Mouse (Mus musculus) heart, embryonic 14.5 days (tissue): ENCODE measurements at regions not wholly inside any gene's neighbourhood (a gene's known extent, or its start where the extent isn't known, plus 50 kb on each side); places are given as distances from the start of the nearest gene placed in this dataset.

Source experiments
- ATAC-seq: fragments of 200-750 bp; cut with Nextera tagmentation; 2 replicates; pipeline ENCODE4 v1.8.0; 2017; ENCODE audit warnings: low read depth, moderate TSS enrichment; ENCODE audit not compliant: insufficient number of reproducible peaks, insufficient read depth, low FRiP score
- H3K27ac ChIP-seq, 2 experiments: fragments of 200-500 bp in 1 of 2; fragments of 300-500 bp in 1 of 2; sonication (generic) in 1 of 2; replicated peaks in 1 of 2; 2 replicates each; pipeline ENCODE4 v1.5.1; 2012 to 2014; ENCODE audit warnings: low read depth in 2 of 2, low read length in 2 of 2, control low read depth in 1 of 2, mild to moderate bottlenecking in 1 of 2, mixed read lengths in 1 of 2; ENCODE audit not compliant: control insufficient read depth in 1 of 2, insufficient read depth in 1 of 2
- H3K27me3 ChIP-seq: fragments of 300-500 bp; sonication (generic); 2 replicates; pipeline ENCODE4 v1.6.1; 2014; ENCODE audit warnings: mild to moderate bottlenecking, low read length, control low read depth; ENCODE audit not compliant: control insufficient read depth, insufficient read depth
- H3K36me3 ChIP-seq: fragments of 300-500 bp; sonication (generic); 2 replicates; pipeline ENCODE4 v1.6.1; 2014; ENCODE audit warnings: mild to moderate bottlenecking, control low read depth, low read length, mixed read lengths; ENCODE audit not compliant: control insufficient read depth, insufficient read depth
- H3K4me1 ChIP-seq, 2 experiments: fragments of 200-500 bp in 1 of 2; fragments of 300-500 bp in 1 of 2; sonication (generic) in 1 of 2; 2 replicates each; pipeline ENCODE4 v1.6.1; 2012 to 2014; ENCODE audit warnings: low read length in 2 of 2, control low read depth in 1 of 2, mixed read lengths in 1 of 2; ENCODE audit not compliant: control insufficient read depth in 2 of 2, insufficient read depth in 2 of 2
- H3K4me2 ChIP-seq: fragments of 300-500 bp; sonication (generic); 2 replicates; pipeline ENCODE4 v1.6.1; 2014; ENCODE audit warnings: mild to moderate bottlenecking, low read length
- H3K4me3 ChIP-seq, 2 experiments: fragments of 200-500 bp in 1 of 2; fragments of 300-500 bp in 1 of 2; sonication (generic) in 1 of 2; 2 replicates each; pipeline ENCODE4 v1.5.1; 2012 to 2014; ENCODE audit warnings: low read length in 2 of 2, mild to moderate bottlenecking in 2 of 2, control low read depth in 1 of 2, low read depth in 1 of 2, moderate library complexity in 1 of 2; ENCODE audit not compliant: control insufficient read depth in 1 of 2, insufficient read depth in 1 of 2
- H3K9ac ChIP-seq: fragments of 300-500 bp; sonication (generic); 2 replicates; pipeline ENCODE4 v1.6.1; 2014; ENCODE audit warnings: mild to moderate bottlenecking, low read length
- H3K9me3 ChIP-seq: fragments of 300-500 bp; sonication (generic); 2 replicates; pipeline ENCODE4 v1.6.1; 2016; ENCODE audit warnings: low read length, control low read depth; ENCODE audit not compliant: control insufficient read depth
- WGBS: fragments of 180-500 bp; shearing (Covaris S2); extraction: QIAGEN DNeasy Blood & Tissue Kit; methylation state at CpG from one replicate; pipeline ENCODE4 v1.1.7; 2014; 5-methylcytosine and 5-hydroxymethylcytosine counted together

DNA sequence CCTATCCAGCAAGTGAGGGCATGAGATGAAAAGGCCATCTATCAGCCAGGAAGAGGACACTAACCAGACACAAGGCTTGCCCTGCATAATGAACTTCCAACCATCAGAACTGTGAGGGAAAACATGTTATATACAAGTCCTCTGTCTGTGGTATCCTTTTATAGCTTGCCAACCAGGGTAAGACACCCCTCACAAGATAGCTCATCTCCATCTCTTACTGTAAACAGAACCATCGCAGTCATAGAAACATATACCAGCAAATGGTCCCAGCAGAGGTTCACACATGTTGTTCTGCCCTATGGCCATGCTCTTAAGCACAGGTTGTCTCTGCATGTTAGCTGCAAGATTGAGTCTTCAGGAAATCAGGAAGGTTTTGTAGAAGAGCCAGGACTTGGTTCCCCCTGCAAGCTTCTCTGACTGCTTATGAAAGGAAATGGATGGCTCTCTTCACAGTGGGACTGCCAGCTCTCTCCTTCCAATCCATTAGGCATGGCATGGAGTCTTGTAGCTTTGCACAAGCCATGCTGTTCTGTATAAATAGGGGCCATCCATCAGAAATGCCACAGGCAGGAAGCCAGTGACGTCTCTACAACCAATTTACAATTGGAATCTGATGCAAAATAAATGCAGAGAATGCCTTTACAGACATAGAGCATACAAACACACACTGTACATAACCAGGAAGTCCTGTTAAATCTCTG lies 1514.0 kb upstream of the Lrrc6 start:
- H3K27me3 ChIP-seq = no peaks in the 10 kb centered on the region
- peaks cover 0 to 3% of the 10 kb centered on the region in 2 experiments; a peak in 2 of 4 replicates for H3K4me1 ChIP-seq
- no peak for ATAC-seq
- no peak overlapping the region for H3K4me3 ChIP-seq
- H3K9ac ChIP-seq = no peak overlapping the region
- no peak overlapping the region for H3K4me2 ChIP-seq
- no peaks in the 10 kb centered on the region for H3K36me3 ChIP-seq
- H3K9me3 ChIP-seq = no peaks in the 10 kb centered on the region
- 66% methylated on average over 2 of the region's 2 CpGs for WGBS
- no peak overlapping the region for H3K27ac ChIP-seq

DNA sequence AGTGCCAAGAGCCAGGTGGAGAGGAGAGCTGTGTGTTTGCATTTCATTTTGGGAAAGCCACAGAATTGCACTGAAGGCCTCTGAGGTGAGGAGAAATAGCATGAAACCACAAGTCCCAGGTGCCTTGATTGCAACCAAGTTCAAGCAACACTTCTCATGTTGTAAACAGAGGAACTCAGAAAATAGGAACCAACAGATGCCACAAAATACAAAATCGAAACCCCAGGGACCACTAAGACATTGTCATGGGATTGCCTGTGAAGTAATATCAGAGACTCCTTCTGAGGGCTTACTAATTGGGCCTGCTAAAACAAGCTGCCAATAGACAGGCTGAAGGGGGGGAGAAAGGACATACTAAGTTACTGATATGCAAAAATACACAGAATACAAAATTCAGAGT lies 1510.5 kb upstream of the Lrrc6 start:
- H3K27ac ChIP-seq = no peak overlapping the region
- no peaks in the 10 kb centered on the region for H3K36me3 ChIP-seq
- no peak overlapping the region for H3K9ac ChIP-seq
- H3K4me2 ChIP-seq = no peak overlapping the region
- 71% methylated on average over 1 of the region's 1 CpGs for WGBS
- ATAC-seq = no peak
- no peaks in the 10 kb centered on the region for H3K27me3 ChIP-seq
- peaks cover 0 to 3% of the 10 kb centered on the region in 2 experiments; a peak in 2 of 4 replicates for H3K4me1 ChIP-seq
- H3K4me3 ChIP-seq = no peak overlapping the region
- no peaks in the 10 kb centered on the region for H3K9me3 ChIP-seq

DNA sequence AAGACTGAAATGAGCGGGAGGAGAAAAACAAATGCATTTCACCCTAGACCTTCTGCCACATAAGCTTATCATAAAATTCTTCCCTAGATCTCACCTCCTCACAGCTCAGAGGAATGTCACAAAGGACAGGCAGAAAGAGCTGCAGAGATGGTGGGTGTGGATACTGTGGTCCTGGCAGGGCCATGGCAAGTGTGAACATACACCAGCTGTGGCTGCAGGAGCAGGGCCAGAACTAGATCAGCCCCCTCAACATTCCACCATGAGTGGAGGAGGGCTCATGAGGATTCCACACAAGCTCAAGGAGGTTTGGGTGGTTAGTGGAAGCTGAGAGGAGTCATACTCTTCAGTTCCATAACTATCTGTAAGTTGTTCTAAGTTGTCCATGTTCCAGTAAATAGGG lies 1509.5 kb upstream of the Lrrc6 start:
- WGBS = 82% methylated on average over 1 of the region's 1 CpGs
- ATAC-seq = no peak
- H3K36me3 ChIP-seq = no peaks in the 10 kb centered on the region

DNA sequence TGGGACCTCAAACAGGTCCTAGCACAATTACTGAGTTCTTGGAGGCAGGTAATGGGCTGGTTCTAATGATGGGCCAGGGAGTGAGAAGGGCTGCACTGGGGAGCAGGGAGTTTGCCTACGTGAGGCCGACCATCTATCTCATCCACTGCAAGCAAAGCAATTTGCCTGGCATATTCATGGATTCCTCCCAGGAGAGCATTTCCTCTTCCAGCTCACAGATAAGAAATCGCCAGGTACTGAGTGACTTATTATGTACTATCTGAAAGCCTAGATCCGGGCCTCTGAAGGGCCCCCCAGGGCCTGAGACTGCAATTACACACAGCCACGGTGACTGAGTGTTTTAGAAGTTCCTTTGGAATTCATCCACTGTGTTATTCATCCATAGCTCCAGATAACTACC lies 1504.1 kb upstream of the Lrrc6 start:
- Histone ChIP-seq H3K27me3 (no peaks in the 10 kb centered on the region), H3K4me1 (peaks cover 5 to 9% of the 10 kb centered on the region in 2 experiments; a peak in 3 of 4 replicates), H3K36me3 (no peaks in the 10 kb centered on the region), H3K4me2 (no peak overlapping the region), H3K9me3 (no peaks in the 10 kb centered on the region), H3K27ac (no peak overlapping the region), H3K9ac (no peak overlapping the region), H3K4me3 (no peak overlapping the region)
- 37% methylated on average over 5 of the region's 5 CpGs for WGBS
- no peak for ATAC-seq

More for the DNA sequence above, 1509.5 kb upstream of the Lrrc6 start:
- H3K4me1 ChIP-seq = peaks cover 0 to 3% of the 10 kb centered on the region in 2 experiments; a peak in 2 of 4 replicates
- no peak overlapping the region for H3K4me2 ChIP-seq
- no peaks in the 10 kb centered on the region for H3K9me3 ChIP-seq
- no peak overlapping the region for H3K4me3 ChIP-seq
- no peaks in the 10 kb centered on the region for H3K27me3 ChIP-seq
- no peak overlapping the region for H3K27ac ChIP-seq
- no peak overlapping the region for H3K9ac ChIP-seq

DNA sequence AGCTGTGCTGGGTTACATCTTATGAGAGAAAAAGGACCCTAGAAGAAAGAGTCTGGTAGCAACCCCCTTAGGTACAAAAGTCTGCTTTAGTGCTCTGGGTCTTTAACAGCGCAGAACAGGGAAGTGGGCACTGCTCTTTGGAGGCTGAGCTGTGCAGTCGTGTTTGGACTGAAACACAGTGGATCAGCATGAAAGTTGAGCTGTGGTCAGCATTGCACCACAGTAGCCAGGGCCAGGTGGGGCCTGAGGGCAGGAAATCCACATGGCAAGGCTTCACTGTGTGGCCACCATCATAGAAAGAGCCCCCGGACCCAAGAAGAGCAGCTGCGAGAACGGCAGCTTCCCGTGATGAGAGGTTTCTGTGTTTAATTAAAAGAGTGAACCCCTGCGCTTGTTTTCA lies 1495.8 kb upstream of the Lrrc6 start:
- Histone ChIP-seq H3K27ac (no peak overlapping the region), H3K27me3 (no peaks in the 10 kb centered on the region), H3K9me3 (no peaks in the 10 kb centered on the region), H3K4me3 (no peak overlapping the region), H3K4me1 (no peaks in the 10 kb centered on the region), H3K36me3 (no peaks in the 10 kb centered on the region), H3K9ac (no peak overlapping the region), H3K4me2 (no peak overlapping the region)
- 82% methylated on average over 7 of the region's 7 CpGs for WGBS
- no peak for ATAC-seq

DNA sequence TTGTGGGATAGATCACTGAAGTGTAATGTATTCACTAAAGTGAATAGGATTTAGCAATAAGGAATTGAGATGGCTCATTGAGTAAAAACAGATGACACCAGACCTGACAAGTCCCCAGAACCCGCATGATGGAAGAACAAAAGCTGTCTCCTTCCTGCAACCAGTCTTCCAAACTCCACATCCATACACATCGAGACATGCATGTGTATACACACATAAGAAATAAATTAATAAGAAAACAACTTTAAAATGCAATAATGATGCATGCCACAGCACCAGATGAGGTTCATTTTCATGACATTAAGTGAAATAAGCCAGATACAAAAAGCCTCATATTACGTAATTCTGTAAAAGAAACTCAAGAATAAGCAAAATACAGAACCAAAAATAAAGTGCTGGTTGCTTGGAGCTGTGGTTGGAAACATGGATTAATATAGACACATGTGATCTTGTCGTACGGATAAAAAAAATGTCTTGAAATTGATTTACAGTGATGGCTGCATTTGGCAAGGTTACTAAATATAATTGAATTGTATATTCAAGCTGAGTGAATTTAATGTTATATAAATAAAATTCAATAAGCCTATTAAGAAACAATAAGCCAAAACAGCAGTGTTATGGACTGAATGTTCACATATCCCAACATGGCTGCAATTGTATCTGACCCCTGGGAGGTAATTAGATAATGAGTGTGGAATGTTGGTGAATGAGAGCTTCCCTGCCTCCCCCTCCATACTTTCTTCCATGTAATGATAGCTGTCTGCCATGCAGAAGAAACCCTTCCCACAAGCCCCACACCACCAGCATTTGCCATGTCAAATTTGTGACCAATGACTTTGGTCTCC lies 1488.9 kb upstream of the Lrrc6 start:
- WGBS = 82% methylated on average over 5 of the region's 5 CpGs
- no peak for ATAC-seq
- Histone ChIP-seq H3K4me1 (no peaks in the 10 kb centered on the region), H3K4me3 (no peak overlapping the region), H3K9me3 (no peaks in the 10 kb centered on the region), H3K27ac (no peak overlapping the region), H3K36me3 (no peaks in the 10 kb centered on the region), H3K27me3 (no peaks in the 10 kb centered on the region), H3K4me2 (no peak overlapping the region), H3K9ac (no peak overlapping the region)

DNA sequence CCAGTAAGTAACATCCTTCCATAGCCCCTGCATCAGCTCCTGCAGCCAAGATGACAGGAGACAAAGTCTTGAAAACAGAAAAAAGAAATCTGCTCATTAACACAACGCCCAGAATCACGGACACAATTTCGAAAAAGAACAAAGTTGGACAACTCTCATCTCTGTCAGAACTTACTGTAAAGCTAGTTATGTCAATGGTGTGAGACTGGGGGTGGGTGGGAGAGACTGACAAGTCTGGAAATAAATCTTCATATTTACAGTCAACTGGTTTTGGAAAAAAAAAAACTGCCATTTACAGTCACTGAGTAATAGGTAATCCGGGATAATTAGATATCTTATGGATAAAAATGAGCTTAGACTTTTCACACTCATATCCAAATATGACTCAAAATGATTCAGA lies 1487.2 kb upstream of the Lrrc6 start:
- H3K27ac ChIP-seq = no peak overlapping the region
- no peaks in the 10 kb centered on the region for H3K9me3 ChIP-seq
- no peaks in the 10 kb centered on the region for H3K36me3 ChIP-seq
- WGBS = 88% methylated on average over 4 of the region's 4 CpGs
- no peak for ATAC-seq
- H3K9ac ChIP-seq = no peak overlapping the region
- no peaks in the 10 kb centered on the region for H3K27me3 ChIP-seq
- no peaks in the 10 kb centered on the region for H3K4me1 ChIP-seq
- no peak overlapping the region for H3K4me2 ChIP-seq
- H3K4me3 ChIP-seq = no peak overlapping the region
